Mouse (Mus musculus) midbrain, embryonic 16.5 days (tissue): ENCODE results near the gene Tmem163. TPM values are rescaled to one million over a fixed set of nuclear protein-coding genes. Genes with fewer than 3 reads are reported as not detected.

Experiments used
- ATAC-seq: fragments of 200-750 bp; cut with Nextera tagmentation; 2 replicates; pipeline ENCODE4 v1.8.0; 2017; ENCODE audit warnings: moderate TSS enrichment
- H3K27ac ChIP-seq: fragments of 300-500 bp; sonication (generic); 2 replicates; pipeline ENCODE4 v1.5.1; 2014; ENCODE audit warnings: mild to moderate bottlenecking, low read length, mixed read lengths
- H3K27me3 ChIP-seq: fragments of 300-500 bp; sonication (generic); 2 replicates; pipeline ENCODE4 v1.6.1; 2014; ENCODE audit warnings: low read depth, low read length, mixed read lengths; ENCODE audit not compliant: control insufficient read depth, insufficient read depth
- H3K36me3 ChIP-seq: fragments of 300-500 bp; sonication (generic); 2 replicates; pipeline ENCODE4 v1.6.1; 2014; ENCODE audit warnings: mild to moderate bottlenecking, low read length, moderate library complexity, mixed read lengths; ENCODE audit not compliant: control insufficient read depth, insufficient read depth
- H3K4me1 ChIP-seq: fragments of 300-500 bp; sonication (generic); 2 replicates; pipeline ENCODE4 v1.6.1; 2014; ENCODE audit warnings: mild to moderate bottlenecking, low read length, mixed read lengths; ENCODE audit not compliant: control insufficient read depth, insufficient read depth
- H3K4me2 ChIP-seq: fragments of 300-500 bp; sonication (generic); 2 replicates; pipeline ENCODE4 v1.6.1; 2014; ENCODE audit warnings: mild to moderate bottlenecking, low read length, mixed read lengths
- H3K4me3 ChIP-seq: fragments of 300-500 bp; sonication (generic); 2 replicates; pipeline ENCODE4 v1.5.1; 2014; ENCODE audit warnings: low read depth, mild to moderate bottlenecking, low read length, moderate library complexity, mixed read lengths
- H3K9ac ChIP-seq: fragments of 300-500 bp; sonication (generic); 2 replicates; pipeline ENCODE4 v1.6.1; 2014; ENCODE audit warnings: low read depth, low read length, mixed read lengths
- H3K9me3 ChIP-seq: fragments of 300-500 bp; sonication (generic); replicated peaks from 2 replicates; pipeline ENCODE4 v1.6.1; 2014; ENCODE audit warnings: mild to moderate bottlenecking, low read length, mixed read lengths; ENCODE audit not compliant: control insufficient read depth, poor library complexity, severe bottlenecking
- WGBS: fragments of 180-500 bp; shearing (Covaris S2); extraction: QIAGEN DNeasy Blood & Tissue Kit; methylation state at CpG from one replicate; pipeline ENCODE4 v1.1.7; 2014; 5-methylcytosine and 5-hydroxymethylcytosine counted together
- polyA plus RNA-seq: library from polyadenylated mRNA; unstranded; fragments of >200 nt; fragmentation: Nextera tagmentation; extraction: Ambion mirVana; gene quantifications from 2 replicates; pipeline ENCODE4 v1.2.1, GENCODE M21; 2015

The Tmem163 gene
- 68.7 and 68.8 TPM in 2 replicates for polyA plus RNA-seq

GRCm38 (mm10) chr1:127679498-127680133 is at the start of gene Tmem163:
Gene Tmem163 (minus strand): TSS chr1:127679548.
- whole genome bisulfite sequencing: 8% methylated on average over 18 of the region's 18 CpGs

DNA sequence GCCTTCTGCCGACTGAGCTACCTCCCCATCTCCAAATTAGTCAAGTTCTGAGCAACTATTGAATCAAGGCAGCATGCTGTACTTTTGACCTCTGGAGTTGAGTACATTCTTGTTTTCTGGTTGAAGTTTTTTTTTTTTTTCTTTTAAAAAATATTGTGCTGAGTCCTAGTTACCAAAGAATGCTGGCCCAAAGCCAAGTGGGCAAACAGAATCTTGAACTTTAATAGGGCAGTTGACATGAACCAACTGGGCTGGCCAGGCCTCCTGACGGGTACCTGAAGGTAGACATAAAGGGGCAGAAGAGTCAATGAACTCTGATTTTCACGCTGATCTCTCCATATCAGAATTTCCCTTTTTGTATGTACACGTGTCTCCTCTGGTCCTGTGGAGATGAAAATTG is 49.7 kb upstream of the Tmem163 start, which contains the start of gene Acmsd:
Gene Acmsd, plus strand, starts transcription at position 318 of the 400 bp plus-strand sequence.
- H3K9me3 ChIP-seq: no peaks in the 10 kb centered on the region
- no peak within 1 kb of the TSS for H3K9ac ChIP-seq
- H3K4me3 ChIP-seq: no peak within 1 kb of the TSS
- H3K27me3 ChIP-seq: no peaks in the 10 kb centered on the region
- H3K4me1 ChIP-seq: no peaks in the 10 kb centered on the region
- 93% methylated on average over 4 of the region's 4 CpGs for WGBS
- H3K36me3 ChIP-seq: no peaks in the 10 kb centered on the region
- no peak for ATAC-seq
- no peak within 1 kb of the TSS for H3K4me2 ChIP-seq
- no peak within 1 kb of the TSS for H3K27ac ChIP-seq

More at GRCm38 (mm10) chr1:127679498-127680133, at the start of gene Tmem163:
- Histone ChIP-seq H3K27me3 (no peaks in the 10 kb centered on the region), H3K4me2 (peak within 1 kb of the TSS; percentile 88), H3K9ac (peak within 1 kb of the TSS; percentile 79), H3K4me1 (peaks cover 3% of the 10 kb centered on the region; the same call in 1 of the 2 replicates), H3K4me3 (peak within 1 kb of the TSS; percentile 62), H3K36me3 (no peaks in the 10 kb centered on the region), H3K9me3 (no peaks in the 10 kb centered on the region), H3K27ac (peak within 1 kb of the TSS; percentile 87)
- ATAC-seq: 0 out of 2 replicates have a peak, but pooled peaks have one; percentile 29

GRCm38 (mm10) chr1:127723596-127723995 is 44.2 kb upstream of the Tmem163 start:
- Histone ChIP-seq H3K4me1 (no peaks in the 10 kb centered on the region), H3K9me3 (no peaks in the 10 kb centered on the region), H3K27me3 (no peaks in the 10 kb centered on the region), H3K9ac (no peak overlapping the region), H3K4me3 (no peak overlapping the region), H3K36me3 (no peaks in the 10 kb centered on the region), H3K4me2 (no peak overlapping the region), H3K27ac (no peak overlapping the region)
- no peak for ATAC-seq
- 79% methylated on average over 2 of the region's 2 CpGs for WGBS

DNA sequence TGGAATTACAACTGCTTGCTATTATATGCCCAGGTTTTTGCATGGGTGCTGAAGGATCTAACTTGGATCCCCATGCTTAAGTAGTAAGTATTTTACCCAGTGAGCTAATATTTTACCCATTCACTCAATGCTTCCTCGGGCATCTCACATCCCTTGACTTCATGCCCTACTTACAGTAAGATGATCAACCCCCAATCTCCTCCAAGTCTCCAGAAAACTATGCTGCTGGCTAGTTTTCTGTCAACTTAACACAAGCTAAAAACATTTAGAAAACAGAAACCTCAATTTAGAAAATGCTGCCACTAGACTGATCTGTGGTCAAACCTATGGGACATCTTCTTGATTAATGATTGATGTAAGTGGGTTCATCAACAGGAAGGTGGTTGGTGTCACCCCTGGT is 38.9 kb upstream of the Tmem163 start:
- H3K9me3 ChIP-seq: no peaks in the 10 kb centered on the region
- no peak for ATAC-seq
- no peak overlapping the region for H3K9ac ChIP-seq
- H3K4me3 ChIP-seq: no peak overlapping the region
- H3K27me3 ChIP-seq: no peaks in the 10 kb centered on the region
- no peaks in the 10 kb centered on the region for H3K4me1 ChIP-seq
- no peaks in the 10 kb centered on the region for H3K36me3 ChIP-seq
- WGBS: 90% methylated on average over 1 of the region's 1 CpGs
- no peak overlapping the region for H3K4me2 ChIP-seq
- H3K27ac ChIP-seq: no peak overlapping the region

GRCm38 (mm10) chr1:127716441-127716840 is 37.1 kb upstream of the Tmem163 start:
- no peaks in the 10 kb centered on the region for H3K36me3 ChIP-seq
- ATAC-seq: no peak
- no peak overlapping the region for H3K9ac ChIP-seq
- H3K9me3 ChIP-seq: no peaks in the 10 kb centered on the region
- no peak overlapping the region for H3K27ac ChIP-seq
- WGBS: 90% methylated on average over 8 of the region's 8 CpGs
- no peak overlapping the region for H3K4me2 ChIP-seq
- no peaks in the 10 kb centered on the region for H3K4me1 ChIP-seq
- no peaks in the 10 kb centered on the region for H3K27me3 ChIP-seq
- no peak overlapping the region for H3K4me3 ChIP-seq

DNA sequence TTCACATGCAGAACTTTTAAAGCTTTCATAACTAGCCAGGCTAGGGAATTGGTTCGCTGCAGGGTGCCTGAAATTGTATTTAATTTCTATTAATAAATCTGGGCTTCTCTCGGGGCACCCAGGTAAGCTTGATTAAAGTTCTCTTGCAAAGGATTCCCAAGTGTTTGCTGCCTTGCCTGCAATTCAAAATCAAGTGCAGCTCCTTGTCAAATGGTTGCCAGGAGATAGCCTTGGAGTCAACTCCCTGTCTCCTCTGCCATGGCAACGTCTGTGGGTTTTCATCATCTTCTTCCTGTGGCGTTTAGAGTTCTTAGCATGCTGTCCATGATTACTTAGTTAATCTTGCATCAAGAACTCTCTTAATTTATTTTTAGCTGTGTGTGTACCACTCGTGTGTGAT is 26.9 kb upstream of the Tmem163 start:
- no peak overlapping the region for H3K9ac ChIP-seq
- no peaks in the 10 kb centered on the region for H3K36me3 ChIP-seq
- no peak overlapping the region for H3K27ac ChIP-seq
- no peaks in the 10 kb centered on the region for H3K4me1 ChIP-seq
- no peak overlapping the region for H3K4me3 ChIP-seq
- H3K27me3 ChIP-seq: no peaks in the 10 kb centered on the region
- ATAC-seq: no peak
- H3K9me3 ChIP-seq: no peaks in the 10 kb centered on the region
- 53% methylated on average over 5 of the region's 5 CpGs for WGBS
- H3K4me2 ChIP-seq: no peak overlapping the region

- H3K36me3 ChIP-seq: no peaks in the 10 kb centered on the region
- H3K9ac ChIP-seq: no peak overlapping the region
- H3K4me2 ChIP-seq: no peak overlapping the region
- no peak overlapping the region for H3K4me3 ChIP-seq
- no peak for ATAC-seq
- no peaks in the 10 kb centered on the region for H3K27me3 ChIP-seq
- no peaks in the 10 kb centered on the region for H3K4me1 ChIP-seq
- H3K27ac ChIP-seq: no peak overlapping the region
- H3K9me3 ChIP-seq: no peaks in the 10 kb centered on the region
- 86% methylated on average over 1 of the region's 1 CpGs for WGBS
These were observed 22.8 kb upstream of the Tmem163 start for GRCm38 (mm10) chr1:127702187-127702586.

- ATAC-seq: no peak
- Histone ChIP-seq H3K4me3 (no peak overlapping the region), H3K4me2 (no peak overlapping the region), H3K27ac (no peak overlapping the region), H3K9ac (no peak overlapping the region), H3K4me1 (no peaks in the 10 kb centered on the region), H3K36me3 (no peaks in the 10 kb centered on the region), H3K27me3 (no peaks in the 10 kb centered on the region), H3K9me3 (no peaks in the 10 kb centered on the region)
- 28% methylated on average over 2 of the region's 2 CpGs for WGBS
These were observed 17.2 kb upstream of the Tmem163 start for GRCm38 (mm10) chr1:127696533-127696932.

GRCm38 (mm10) chr1:127677661-127678580 is 1.4 kb downstream of the Tmem163 start:
- peak; percentile 78 for ATAC-seq
- 2% methylated on average over 63 of the region's 64 CpGs for WGBS
- Histone ChIP-seq H3K4me1 (peaks cover 11% of the 10 kb centered on the region; the same call in 1 of the 2 replicates), H3K4me2 (peak overlapping the region; percentile 88), H3K27me3 (no peaks in the 10 kb centered on the region), H3K36me3 (no peaks in the 10 kb centered on the region), H3K9me3 (no peaks in the 10 kb centered on the region), H3K27ac (peak overlapping the region; percentile 87), H3K9ac (peak overlapping the region; percentile 79), H3K4me3 (peak overlapping the region; percentile 62)
